Mouse (Mus musculus): ENCODE measurements around the gene Swap70. TPM values are rescaled to one million over a fixed set of nuclear protein-coding genes. Genes with fewer than 3 reads are reported as not detected.
A peak's percentile ranks its signal among the peaks of the same experiment; 100 is the strongest.

Gene Swap70
- total and polyA plus RNA-seq, 2 experiments from 2014 or later, result 8.5 to 9.1 TPM

DNA sequence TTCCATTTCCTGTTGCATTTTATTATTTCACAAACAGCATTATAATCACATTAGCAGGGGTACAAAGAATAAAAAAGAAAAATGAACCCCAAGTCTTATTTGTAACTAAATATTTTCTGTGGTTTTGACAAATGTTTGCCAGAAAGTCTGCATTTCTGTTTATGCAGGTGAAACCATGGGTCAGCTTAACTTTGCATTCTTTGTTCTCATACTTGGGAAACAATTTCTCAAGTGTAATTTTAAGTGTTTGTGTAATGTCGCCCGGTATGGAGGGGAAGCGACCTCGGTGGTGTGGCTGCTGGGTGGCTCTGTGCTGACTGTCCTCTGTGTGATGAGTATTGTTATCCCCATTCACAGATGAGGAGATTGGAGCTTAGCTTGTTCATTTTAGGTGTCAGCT is 40.3 kb downstream of the Swap70 start:
- Histone ChIP-seq H3K4me3 (ENCODE audit: low read length) (no peak overlapping the region), H3K27ac (no peak overlapping the region), H3K27me3 (ENCODE audit: insufficient read depth, low read length) (no peaks in the 10 kb centered on the region), H3K36me3 (ENCODE audit: insufficient read depth, low read length) (no peaks in the 10 kb centered on the region), H3K4me1 (ENCODE audit: insufficient read depth, low read length) (no peaks in the 10 kb centered on the region), H3K9me3 (ENCODE audit: low read length) (no peaks in the 10 kb centered on the region), H3K9ac (replicated peaks; ENCODE audit: low read length) (no peak overlapping the region), H3K4me2 (ENCODE audit: low read depth, low read length) (no peak overlapping the region)
- ATAC-seq (no peak), DNase-seq (ENCODE audit: low spot score) (no peak)
- no peak for TF ChIP-seq CTCF (IDR thresholded peaks at IDR 0.05; ENCODE audit: low read depth)
- 77% methylated on average over 4 of the region's 4 CpGs for WGBS

DNA sequence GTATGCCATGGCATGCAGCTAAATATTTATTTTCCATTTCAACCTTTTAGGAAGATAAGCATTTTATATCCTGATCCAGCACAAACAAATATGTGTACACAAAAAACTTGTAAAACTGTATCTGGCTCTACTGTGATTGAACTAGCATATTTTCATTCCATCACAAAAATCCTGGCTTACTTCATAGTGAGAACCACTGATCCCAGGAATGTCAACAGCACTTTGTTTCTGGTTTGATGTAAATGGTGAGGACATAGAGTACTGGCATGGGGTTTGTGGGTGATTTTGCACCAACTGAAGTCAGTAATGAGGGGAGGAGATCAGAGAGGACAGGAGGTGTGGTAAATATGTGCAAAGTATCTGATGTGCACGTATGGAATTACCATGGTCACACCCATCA is 41.1 kb downstream of the Swap70 start:
- ATAC-seq, result no peak
- Histone ChIP-seq H3K4me3 (ENCODE audit: low read length) (no peak overlapping the region), H3K4me2 (ENCODE audit: low read depth, low read length) (no peak overlapping the region), H3K9me3 (ENCODE audit: low read length) (no peaks in the 10 kb centered on the region), H3K27me3 (ENCODE audit: insufficient read depth, low read length) (no peaks in the 10 kb centered on the region), H3K9ac (replicated peaks; ENCODE audit: low read length) (no peak overlapping the region), H3K4me1 (ENCODE audit: insufficient read depth, low read length) (no peaks in the 10 kb centered on the region), H3K27ac (no peak overlapping the region), H3K36me3 (ENCODE audit: insufficient read depth, low read length) (no peaks in the 10 kb centered on the region)
- WGBS, result 66% methylated on average over 1 of the region's 1 CpGs
- no peak for DNase-seq (ENCODE audit: low spot score)
- no peak for TF ChIP-seq CTCF (IDR thresholded peaks at IDR 0.05; ENCODE audit: low read depth)

DNA sequence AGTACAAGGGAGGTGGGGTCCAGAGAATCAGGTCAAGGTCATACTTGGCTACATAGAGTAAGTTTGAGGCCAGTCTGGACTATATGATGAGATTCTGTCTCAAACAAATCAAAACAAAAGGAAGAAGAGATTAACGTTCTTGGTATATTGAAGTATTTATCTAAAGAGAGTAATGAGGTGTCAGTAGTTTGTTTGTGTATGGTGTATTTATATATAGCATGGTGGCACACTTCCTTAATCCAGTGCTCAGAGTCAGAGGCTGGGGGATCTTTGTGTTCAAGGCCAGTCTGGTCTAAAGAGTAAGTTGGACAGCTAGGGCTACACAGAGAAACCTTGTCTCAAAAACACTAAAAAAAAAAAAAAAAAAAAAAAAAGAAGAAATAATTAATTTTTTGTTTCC is 42.0 kb downstream of the Swap70 start:
- no peaks in the 10 kb centered on the region for H3K27me3 ChIP-seq (ENCODE audit: insufficient read depth, low read length)
- no peak for TF ChIP-seq CTCF (IDR thresholded peaks at IDR 0.05; ENCODE audit: low read depth)
- no peak for ATAC-seq
- no peaks in the 10 kb centered on the region for H3K9me3 ChIP-seq (ENCODE audit: low read length)
- 77% methylated on average over 1 of the region's 1 CpGs for WGBS
- no peaks in the 10 kb centered on the region for H3K36me3 ChIP-seq (ENCODE audit: insufficient read depth, low read length)
- no peak overlapping the region for H3K9ac ChIP-seq (replicated peaks; ENCODE audit: low read length)
- no peak overlapping the region for H3K27ac ChIP-seq
- no peaks in the 10 kb centered on the region for H3K4me1 ChIP-seq (ENCODE audit: insufficient read depth, low read length)
- no peak overlapping the region for H3K4me2 ChIP-seq (ENCODE audit: low read depth, low read length)
- H3K4me3 ChIP-seq (ENCODE audit: low read length), result no peak overlapping the region
- DNase-seq (ENCODE audit: low spot score), result no peak

DNA sequence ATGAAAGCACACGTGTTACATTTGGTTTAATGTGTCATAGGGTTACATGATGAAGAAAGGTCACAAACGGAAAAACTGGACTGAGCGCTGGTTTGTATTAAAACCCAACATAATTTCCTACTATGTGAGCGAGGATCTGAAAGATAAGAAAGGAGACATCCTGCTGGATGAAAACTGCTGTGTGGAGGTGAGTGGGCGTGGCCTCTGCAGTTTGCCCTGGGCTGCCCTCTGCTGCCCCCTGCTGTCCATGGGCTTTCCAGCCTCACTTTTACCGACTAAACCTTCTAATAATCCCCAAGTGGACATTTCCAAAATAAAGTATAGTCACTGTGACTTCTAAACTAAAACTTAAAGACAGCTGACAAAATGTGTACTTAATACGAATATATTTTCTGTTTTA is 44.3 kb downstream of the Swap70 start:
- TF ChIP-seq CTCF (IDR thresholded peaks at IDR 0.05; ENCODE audit: low read depth), result peak; percentile 85
- Histone ChIP-seq H3K27me3 (ENCODE audit: insufficient read depth, low read length) (no peaks in the 10 kb centered on the region), H3K36me3 (ENCODE audit: insufficient read depth, low read length) (no peaks in the 10 kb centered on the region), H3K9ac (replicated peaks; ENCODE audit: low read length) (no peak overlapping the region), H3K9me3 (ENCODE audit: low read length) (no peaks in the 10 kb centered on the region), H3K4me1 (ENCODE audit: insufficient read depth, low read length) (no peaks in the 10 kb centered on the region), H3K4me3 (ENCODE audit: low read length) (no peak overlapping the region), H3K27ac (no peak overlapping the region), H3K4me2 (ENCODE audit: low read depth, low read length) (no peak overlapping the region)
- no peak for ATAC-seq
- peak; percentile 72 for DNase-seq (ENCODE audit: low spot score)
- WGBS, result 43% methylated on average over 7 of the region's 7 CpGs

DNA sequence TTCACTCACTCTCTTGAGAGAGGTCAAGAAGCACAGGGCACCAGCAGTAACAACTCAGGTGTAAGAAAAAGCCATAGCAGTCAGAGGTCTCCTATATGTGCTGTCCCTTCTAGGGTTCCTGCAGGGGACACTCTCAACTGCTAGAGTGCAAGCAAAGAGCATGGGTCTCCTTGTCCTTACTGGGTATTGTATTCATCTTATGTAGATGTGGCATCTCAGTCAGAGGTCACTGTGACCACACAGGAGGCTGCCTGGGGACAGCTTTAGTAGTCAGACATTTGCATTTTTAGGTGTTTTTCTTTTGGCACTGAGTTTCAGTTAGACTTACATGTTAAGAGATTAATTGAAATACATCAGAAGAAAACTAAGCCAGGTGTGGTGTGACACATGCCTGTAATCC is 45.5 kb downstream of the Swap70 start:
- TF ChIP-seq CTCF (IDR thresholded peaks at IDR 0.05; ENCODE audit: low read depth), result no peak
- no peaks in the 10 kb centered on the region for H3K27me3 ChIP-seq (ENCODE audit: insufficient read depth, low read length)
- H3K4me2 ChIP-seq (ENCODE audit: low read depth, low read length), result no peak overlapping the region
- H3K4me3 ChIP-seq (ENCODE audit: low read length), result no peak overlapping the region
- no peak for DNase-seq (ENCODE audit: low spot score)
- no peaks in the 10 kb centered on the region for H3K4me1 ChIP-seq (ENCODE audit: insufficient read depth, low read length)
- H3K9me3 ChIP-seq (ENCODE audit: low read length), result no peaks in the 10 kb centered on the region
- no peak overlapping the region for H3K27ac ChIP-seq
- H3K36me3 ChIP-seq (ENCODE audit: insufficient read depth, low read length), result no peaks in the 10 kb centered on the region
- ATAC-seq, result no peak
- H3K9ac ChIP-seq (replicated peaks; ENCODE audit: low read length), result no peak overlapping the region

DNA sequence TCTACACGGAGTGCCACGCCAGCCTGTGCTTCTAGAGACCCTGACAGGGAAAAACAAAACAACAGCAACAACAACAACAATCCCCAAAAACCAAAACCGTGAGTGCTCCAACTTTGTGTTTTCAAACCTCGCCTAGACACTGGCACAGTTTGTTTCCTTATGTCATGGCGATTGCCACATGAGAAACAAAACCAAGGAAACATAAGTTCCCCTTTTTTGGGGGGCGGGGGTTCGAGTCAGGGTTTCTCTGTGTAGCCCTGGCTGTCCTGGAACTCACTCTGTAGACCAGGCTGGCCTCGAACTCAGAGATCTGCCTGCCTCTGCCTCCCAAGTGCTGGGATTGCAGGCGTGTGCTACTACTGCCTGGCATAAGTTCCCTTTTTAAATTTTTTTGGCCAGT is 46.5 kb downstream of the Swap70 start:
- Histone ChIP-seq H3K4me1 (ENCODE audit: insufficient read depth, low read length) (no peaks in the 10 kb centered on the region), H3K9ac (replicated peaks; ENCODE audit: low read length) (no peak overlapping the region), H3K4me2 (ENCODE audit: low read depth, low read length) (no peak overlapping the region), H3K27me3 (ENCODE audit: insufficient read depth, low read length) (no peaks in the 10 kb centered on the region), H3K4me3 (ENCODE audit: low read length) (no peak overlapping the region), H3K36me3 (ENCODE audit: insufficient read depth, low read length) (no peaks in the 10 kb centered on the region), H3K27ac (no peak overlapping the region), H3K9me3 (ENCODE audit: low read length) (no peaks in the 10 kb centered on the region)
- DNase-seq (ENCODE audit: low spot score) (no peak), ATAC-seq (no peak)
- no peak for TF ChIP-seq CTCF (IDR thresholded peaks at IDR 0.05; ENCODE audit: low read depth)
- WGBS, result 95% methylated on average over 9 of the region's 9 CpGs

DNA sequence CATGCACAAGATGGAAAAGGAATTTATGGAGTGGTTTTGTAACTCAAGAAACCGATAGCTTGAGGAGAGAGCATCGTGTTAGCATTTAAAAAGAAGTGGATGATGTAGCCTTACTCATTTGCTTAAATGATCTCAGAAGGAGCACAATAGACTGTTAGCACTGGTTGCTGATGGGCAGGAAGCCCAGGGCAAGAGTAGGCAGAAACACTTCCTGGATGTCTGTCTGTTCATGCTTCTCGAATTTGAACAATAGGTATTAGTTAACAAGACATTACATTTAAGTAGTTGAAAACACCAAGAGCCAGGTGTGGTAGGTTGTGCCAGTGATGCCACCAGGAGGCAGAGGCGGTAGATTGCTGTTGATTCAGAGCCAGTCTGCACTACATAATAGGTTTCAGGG is 47.0 kb downstream of the Swap70 start:
- 60% methylated on average over 4 of the region's 4 CpGs for WGBS
- no peak overlapping the region for H3K4me2 ChIP-seq (ENCODE audit: low read depth, low read length)
- no peak for TF ChIP-seq CTCF (IDR thresholded peaks at IDR 0.05; ENCODE audit: low read depth)
- H3K9me3 ChIP-seq (ENCODE audit: low read length), result no peaks in the 10 kb centered on the region
- H3K4me3 ChIP-seq (ENCODE audit: low read length), result no peak overlapping the region
- no peaks in the 10 kb centered on the region for H3K27me3 ChIP-seq (ENCODE audit: insufficient read depth, low read length)
- no peaks in the 10 kb centered on the region for H3K36me3 ChIP-seq (ENCODE audit: insufficient read depth, low read length)
- no peaks in the 10 kb centered on the region for H3K4me1 ChIP-seq (ENCODE audit: insufficient read depth, low read length)
- no peak overlapping the region for H3K9ac ChIP-seq (replicated peaks; ENCODE audit: low read length)
- DNase-seq (ENCODE audit: low spot score), result no peak
- no peak for ATAC-seq
- H3K27ac ChIP-seq, result no peak overlapping the region

All from hindbrain, postnatal 0 days (tissue).